Mouse (Mus musculus): Measurements from ENCODE around the gene Sp8.

Gene Sp8

GRCm38 (mm10) chr12:118846221-118846620, at the start of gene Sp8:
TSS of gene Sp8 (plus strand) at chr12:118846329.
- DNase-seq (ENCODE audit: low read depth), result no peak

- no peak for DNase-seq (ENCODE audit: low read depth)
Observed at GRCm38 (mm10) chr12:118811328-118811961, 34.7 kb upstream of the Sp8 start.

GRCm38 (mm10) chr12:118814561-118814960, 31.6 kb upstream of the Sp8 start:
- no peak for DNase-seq (ENCODE audit: low read depth)

- DNase-seq (ENCODE audit: low read depth), result no peak
Observed at GRCm38 (mm10) chr12:118816156-118816555, 30.0 kb upstream of the Sp8 start.

- DNase-seq (ENCODE audit: low read depth), result no peak
Observed at GRCm38 (mm10) chr12:118829881-118830280, 16.2 kb upstream of the Sp8 start.

- no peak for DNase-seq (ENCODE audit: low read depth)
Observed at GRCm38 (mm10) chr12:118836411-118837341, 9.5 kb upstream of the Sp8 start.

- DNase-seq (ENCODE audit: low read depth), result no peak
Observed at GRCm38 (mm10) chr12:118837361-118837760, 8.8 kb upstream of the Sp8 start.

- DNase-seq (ENCODE audit: low read depth), result no peak
Observed at GRCm38 (mm10) chr12:118838260-118838659, 7.9 kb upstream of the Sp8 start.

GRCm38 (mm10) chr12:118839398-118839797, 6.7 kb upstream of the Sp8 start:
- no peak for DNase-seq (ENCODE audit: low read depth)

- DNase-seq (ENCODE audit: low read depth), result no peak
Observed at GRCm38 (mm10) chr12:118840301-118840700, 5.8 kb upstream of the Sp8 start.

- DNase-seq (ENCODE audit: low read depth), result no peak
Observed at GRCm38 (mm10) chr12:118840861-118841260, 5.3 kb upstream of the Sp8 start.

- DNase-seq (ENCODE audit: low read depth), result no peak
Observed at GRCm38 (mm10) chr12:118841381-118841922, 4.7 kb upstream of the Sp8 start.

GRCm38 (mm10) chr12:118841971-118842550, 4.1 kb upstream of the Sp8 start:
- DNase-seq (ENCODE audit: low read depth), result no peak

GRCm38 (mm10) chr12:118842671-118843411, 3.3 kb upstream of the Sp8 start:
- DNase-seq (ENCODE audit: low read depth), result no peak

- no peak for DNase-seq (ENCODE audit: low read depth)
Observed at GRCm38 (mm10) chr12:118844111-118844510, 2.0 kb upstream of the Sp8 start.

GRCm38 (mm10) chr12:118844841-118845240, 1.3 kb upstream of the Sp8 start:
- no peak for DNase-seq (ENCODE audit: low read depth)

GRCm38 (mm10) chr12:118845351-118845750, 778 bp upstream of the Sp8 start:
- DNase-seq (ENCODE audit: low read depth), result no peak

GRCm38 (mm10) chr12:118846649-118847321, 656 bp downstream of the Sp8 start:
- peak; percentile 48 for DNase-seq (ENCODE audit: low read depth)

GRCm38 (mm10) chr12:118847381-118847780, 1.3 kb downstream of the Sp8 start:
- no peak for DNase-seq (ENCODE audit: low read depth)

GRCm38 (mm10) chr12:118847861-118848495, 1.8 kb downstream of the Sp8 start:
- DNase-seq (ENCODE audit: low read depth), result peak; percentile 22
